Mouse (Mus musculus) skeletal muscle tissue, postnatal 0 days (tissue): Measurements from ENCODE around the gene Phactr3. TPM values are rescaled to one million over a fixed set of nuclear protein-coding genes. Genes with fewer than 3 reads are reported as not detected.

ENCODE experiments used
- polyA plus RNA-seq: library from polyadenylated mRNA; unstranded; fragments of >200 nt; fragmentation: Nextera tagmentation; extraction: Ambion mirVana; gene quantifications from 2 replicates; pipeline ENCODE4 v1.2.1, GENCODE M21; 2015

Gene Phactr3
- 0.17 and 0.46 TPM in 2 replicates for polyA plus RNA-seq

DNA sequence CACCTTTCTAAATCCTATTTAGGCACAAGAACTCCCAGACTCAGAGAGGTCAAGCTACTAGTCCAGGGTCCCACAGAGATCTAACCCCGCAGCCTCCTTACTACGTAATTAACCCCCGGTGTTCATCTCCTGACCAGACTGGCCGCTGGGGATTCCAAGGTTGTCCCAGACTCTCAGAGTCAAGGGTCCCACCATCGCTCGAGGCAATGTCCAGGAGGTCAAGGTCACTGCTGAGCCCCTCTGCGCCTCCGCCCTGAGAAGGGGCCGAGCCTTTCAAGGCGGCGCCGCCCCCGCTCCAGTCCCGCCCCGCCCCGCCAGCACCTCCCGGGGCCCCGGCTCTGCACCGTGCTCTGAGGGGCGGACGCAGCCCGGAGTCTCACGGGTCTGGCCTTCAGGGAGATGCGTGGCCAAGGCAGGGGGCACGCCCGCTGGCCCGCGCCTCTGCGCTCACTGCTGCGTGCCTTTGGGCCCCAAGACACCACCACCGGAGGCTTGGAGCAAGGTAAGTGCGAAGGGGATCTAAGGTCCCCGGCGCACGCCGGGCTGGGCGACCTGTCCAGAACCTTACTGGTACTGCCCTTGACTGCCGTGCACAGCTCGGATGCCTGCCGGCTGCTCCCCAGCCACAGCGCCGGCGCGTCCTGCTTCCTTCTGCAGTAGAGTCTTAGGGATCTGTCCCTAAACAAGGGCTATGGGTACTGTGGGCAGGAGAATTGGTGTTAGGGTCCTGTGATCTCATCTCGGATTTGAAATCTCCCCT lies at the start of gene Phactr3:
Phactr3 (plus strand) TSS at position 175 of the 760 bp plus-strand sequence.

DNA sequence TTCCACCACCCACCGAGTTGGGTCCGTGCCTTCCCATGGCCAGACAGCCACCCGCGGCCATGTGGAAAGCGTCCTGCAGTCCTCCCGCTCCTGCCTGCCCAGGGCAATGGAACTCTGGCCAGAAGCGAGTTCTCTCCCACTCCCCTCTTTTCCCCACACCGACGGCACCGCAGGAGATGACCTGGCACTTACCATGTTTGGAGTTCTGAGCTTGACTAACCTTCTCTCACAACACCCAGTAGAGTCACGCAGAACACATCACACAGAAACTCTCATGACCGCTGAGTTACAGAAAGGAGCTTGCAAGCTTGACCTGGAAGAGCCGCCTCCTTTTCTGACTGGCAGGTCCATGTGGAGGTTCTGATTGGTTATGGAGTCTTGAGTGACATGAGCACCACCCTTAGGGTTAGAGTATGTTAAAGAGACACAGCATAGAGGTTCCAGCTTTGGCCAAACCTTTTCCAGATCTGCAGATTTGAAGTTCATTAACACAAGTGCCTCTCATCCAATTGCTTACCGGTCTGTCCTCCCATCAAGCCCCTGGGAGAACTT lies 40.5 kb upstream of the Phactr3 start, which contains the start of gene Zfp931:
Zfp931 (minus strand) TSS at position 311 of the 552 bp plus-strand sequence.

Other genes starting within 250 kb of the Phactr3 start
- gene Gm14327, start 221.9 kb upstream of the Phactr3 start, polyA plus RNA-seq, result 1.9 TPM in 2 replicates
- not detected in 2 replicates for gene Zfp972, start 193.4 kb upstream of the Phactr3 start, polyA plus RNA-seq
- 18.9 and 24.3 TPM in 2 replicates for gene Gm14326, start 161.7 kb upstream of the Phactr3 start, polyA plus RNA-seq
- gene Zfp971, start 95.7 kb upstream of the Phactr3 start, polyA plus RNA-seq, result 6.0 and 7.7 TPM in 2 replicates
- 7.4 and 8.0 TPM in 2 replicates for gene Zfp931, start 40.5 kb upstream of the Phactr3 start, polyA plus RNA-seq